In genomic region chr16:5311456-5311855, GRCm38 (mm10) we compare ENCODE assay signal across 23 mouse cellular contexts.
"Had no signal": no experiment of that assay in that cellular context is flagged by ENCODE, and none has a peak within 500 bp of the region (broad histone marks: within the 10 kb centered on the region; RNA-seq: fewer than 3 reads in every experiment).

No protein-coding gene starts in this region.

- H3K4me3 ChIP-seq: heart, embryonic 12.5 days; hindbrain, embryonic 13.5 days; hindbrain, embryonic 15.5 days; kidney, embryonic 15.5 days; limb, embryonic 13.5 days; limb, embryonic 15.5 days; liver, embryonic 12.5 days had no signal

- H3K9me3 ChIP-seq: heart, embryonic 12.5 days; hindbrain, embryonic 13.5 days; hindbrain, embryonic 15.5 days; kidney, embryonic 15.5 days; limb, embryonic 13.5 days; limb, embryonic 15.5 days; liver, embryonic 12.5 days had no signal

- DNase-seq: gastrocnemius, postnatal 14 days; gastrocnemius, postnatal 36 days; heart, adult 18-20 months; heart, postnatal 10 days; kidney, adult 11 months; kidney, adult 2 months; kidney, adult 9 months; kidney, postnatal 14 days; kidney, postnatal 36 days; layer of hippocampus, adult 9-11 months; layer of hippocampus, postnatal 36 days; left cerebral cortex, postnatal 4 days had no signal

- H3K4me1 ChIP-seq: heart, embryonic 12.5 days had no signal

- H3K27ac ChIP-seq: hindbrain, embryonic 13.5 days; hindbrain, embryonic 15.5 days; hindbrain, postnatal 0 days; kidney, embryonic 15.5 days; kidney, postnatal 0 days; limb, embryonic 13.5 days; limb, embryonic 15.5 days; liver, embryonic 12.5 days; liver, embryonic 14.5 days had no signal

- ATAC-seq: hindbrain, postnatal 0 days; intestine, embryonic 16.5 days; liver, embryonic 12.5 days had no signal

- H3K9ac ChIP-seq: heart, embryonic 12.5 days; hindbrain, embryonic 13.5 days; hindbrain, embryonic 15.5 days; kidney, embryonic 15.5 days; limb, embryonic 13.5 days; limb, embryonic 15.5 days; liver, embryonic 12.5 days; liver, embryonic 14.5 days had no signal

- H3K36me3 ChIP-seq: heart, embryonic 12.5 days; hindbrain, embryonic 13.5 days; hindbrain, embryonic 15.5 days; kidney, embryonic 15.5 days; limb, embryonic 13.5 days; limb, embryonic 15.5 days; liver, embryonic 12.5 days had no signal
